Mouse (Mus musculus) brain, embryonic 14.5 days (tissue): ENCODE data around the gene Hist2h3c2.
"Not testable (repeated sequence)": the region's sequence is repeated elsewhere in the genome, so short reads cannot be mapped to it uniquely, and the experiment has no call there.

ENCODE experiments used
- CTCF ChIP-seq: fragments of 200-500 bp; IDR thresholded peaks from 2 replicates; pipeline ENCODE4 v1.5.1; 2012; ENCODE audit warnings: inconsistent platforms, mild to moderate bottlenecking, moderate library complexity, borderline replicate concordance; ENCODE audit not compliant: insufficient read depth, insufficient read length; ENCODE audit errors: extremely low read depth
- POLR2A ChIP-seq: fragments of 200-500 bp; IDR thresholded peaks from 2 replicates; pipeline ENCODE4 v1.6.1; 2012; ENCODE audit warnings: mild to moderate bottlenecking, inconsistent platforms, borderline replicate concordance; ENCODE audit not compliant: poor library complexity, insufficient read depth, insufficient read length, severe bottlenecking; ENCODE audit errors: extremely low read depth

- TF ChIP-seq CTCF, POLR2A: not testable (repeated sequence)
Observed at GRCm38 (mm10) chr3:96246018-96246417, 7.1 kb upstream of the Hist2h3c2 start.
